Mouse (Mus musculus) embryonic facial prominence, embryonic 13.5 days (tissue): ENCODE results near the gene Coasy. TPM values are rescaled to one million over a fixed set of nuclear protein-coding genes. Genes with fewer than 3 reads are reported as not detected.

ENCODE experiments used
- ATAC-seq: fragments of 200-750 bp; cut with Nextera tagmentation; 2 replicates; pipeline ENCODE4 v1.8.0; 2017; ENCODE audit warnings: low read depth; ENCODE audit not compliant: insufficient number of reproducible peaks, insufficient read depth, low FRiP score, low TSS enrichment
- H3K27ac ChIP-seq: fragments of 300-500 bp; sonication (generic); 2 replicates; pipeline ENCODE4 v1.5.1; 2015; ENCODE audit warnings: moderate library complexity, mild to moderate bottlenecking, inconsistent platforms
- H3K27me3 ChIP-seq: fragments of 300-500 bp; sonication (generic); 2 replicates; pipeline ENCODE4 v1.6.1; 2015; ENCODE audit warnings: mild to moderate bottlenecking, inconsistent platforms
- H3K36me3 ChIP-seq: fragments of 300-500 bp; sonication (generic); 2 replicates; pipeline ENCODE4 v1.6.1; 2015; ENCODE audit warnings: mild to moderate bottlenecking, inconsistent platforms
- H3K4me1 ChIP-seq: fragments of 300-500 bp; sonication (generic); 2 replicates; pipeline ENCODE4 v1.6.1; 2015; ENCODE audit warnings: inconsistent platforms
- H3K4me2 ChIP-seq: fragments of 300-500 bp; sonication (generic); 2 replicates; pipeline ENCODE4 v1.6.1; 2015; ENCODE audit warnings: moderate library complexity, mild to moderate bottlenecking, inconsistent platforms
- H3K4me3 ChIP-seq: fragments of 300-500 bp; sonication (generic); 2 replicates; pipeline ENCODE4 v1.5.1; 2015; ENCODE audit warnings: mild to moderate bottlenecking, inconsistent platforms
- H3K9ac ChIP-seq: fragments of 300-500 bp; sonication (generic); 2 replicates; pipeline ENCODE4 v1.6.1; 2015; ENCODE audit warnings: mild to moderate bottlenecking, inconsistent platforms
- H3K9me3 ChIP-seq: fragments of 300-500 bp; sonication (generic); 2 replicates; pipeline ENCODE4 v1.6.1; 2016; ENCODE audit warnings: inconsistent platforms
- WGBS: fragments of 180-500 bp; shearing (Covaris S2); methylation state at CpG from one replicate; pipeline ENCODE4 v1.1.7; 2015; ENCODE audit warnings: mixed read lengths; 5-methylcytosine and 5-hydroxymethylcytosine counted together
- polyA plus RNA-seq: library from polyadenylated mRNA; unstranded; fragments of >200 nt; fragmentation: Nextera tagmentation; extraction: Ambion mirVana; gene quantifications from 2 replicates; pipeline ENCODE4 v1.2.1, GENCODE M21; 2015

Coasy gene
- polyA plus RNA-seq, 1 experiment from 2014 or later = 43.8 TPM

- H3K4me3 ChIP-seq = no peak overlapping the region
- peak overlapping the region; percentile 20; the same call in 1 of the 2 replicates for H3K4me2 ChIP-seq
- 37% methylated on average over 12 of the region's 12 CpGs for WGBS
- peaks cover 15% of the 10 kb centered on the region for H3K36me3 ChIP-seq
- H3K27ac ChIP-seq = peak overlapping the region; percentile 89
- no peak for ATAC-seq
- H3K9ac ChIP-seq = peak overlapping the region; percentile 54
- H3K9me3 ChIP-seq = no peaks in the 10 kb centered on the region
- peaks cover 3% of the 10 kb centered on the region for H3K27me3 ChIP-seq
- peaks cover 51% of the 10 kb centered on the region for H3K4me1 ChIP-seq
Measured at GRCm38 (mm10) chr11:101063676-101064327, 18.6 kb upstream of the Coasy start.

GRCm38 (mm10) chr11:101064462-101064861 is 17.9 kb upstream of the Coasy start:
- Histone ChIP-seq H3K27ac (peak overlapping the region; percentile 89), H3K9me3 (no peaks in the 10 kb centered on the region), H3K4me2 (no peak overlapping the region), H3K27me3 (peaks cover 8% of the 10 kb centered on the region), H3K4me1 (peaks cover 54% of the 10 kb centered on the region), H3K36me3 (peaks cover 15% of the 10 kb centered on the region), H3K9ac (0 out of 2 replicates have a peak overlapping the region, but pooled peaks have one; percentile 54), H3K4me3 (no peak overlapping the region)
- ATAC-seq = no peak
- 68% methylated on average over 4 of the region's 4 CpGs for WGBS

- no peak overlapping the region for H3K4me3 ChIP-seq
- peaks cover 51% of the 10 kb centered on the region for H3K4me1 ChIP-seq
- no peaks in the 10 kb centered on the region for H3K9me3 ChIP-seq
- no peak for ATAC-seq
- peaks cover 15% of the 10 kb centered on the region for H3K36me3 ChIP-seq
- peaks cover 8% of the 10 kb centered on the region for H3K27me3 ChIP-seq
- no peak overlapping the region for H3K4me2 ChIP-seq
- no peak overlapping the region for H3K27ac ChIP-seq
- 91% methylated on average over 9 of the region's 9 CpGs for WGBS
- H3K9ac ChIP-seq = no peak overlapping the region
Measured at GRCm38 (mm10) chr11:101065002-101065401, 17.4 kb upstream of the Coasy start.

- no peak for ATAC-seq
- Histone ChIP-seq H3K9me3 (no peaks in the 10 kb centered on the region), H3K4me3 (peak overlapping the region; percentile 24), H3K27me3 (peaks cover 22% of the 10 kb centered on the region), H3K4me2 (peak overlapping the region; percentile 59), H3K9ac (no peak overlapping the region; the same call in 1 of the 2 replicates), H3K36me3 (peaks cover 12% of the 10 kb centered on the region), H3K4me1 (peaks cover 45% of the 10 kb centered on the region), H3K27ac (no peak overlapping the region)
- 22% methylated on average over 18 of the region's 18 CpGs for WGBS
Measured at GRCm38 (mm10) chr11:101066549-101067412, 15.6 kb upstream of the Coasy start.

GRCm38 (mm10) chr11:101069391-101070188 is 12.8 kb upstream of the Coasy start, which contains the start of gene Naglu:
TSS of gene Naglu (plus strand) at chr11:101070012.
- H3K9me3 ChIP-seq = no peaks in the 10 kb centered on the region
- peaks cover 22% of the 10 kb centered on the region for H3K4me1 ChIP-seq
- H3K36me3 ChIP-seq = no peaks in the 10 kb centered on the region
- peak; percentile 73 for ATAC-seq
- H3K4me3 ChIP-seq = peak within 1 kb of the TSS; percentile 72
- 4% methylated on average over 35 of the region's 35 CpGs for WGBS
- H3K27ac ChIP-seq = no peak within 1 kb of the TSS
- peak within 1 kb of the TSS; percentile 79 for H3K9ac ChIP-seq
- H3K4me2 ChIP-seq = peak within 1 kb of the TSS; percentile 98
- peaks cover 32% of the 10 kb centered on the region for H3K27me3 ChIP-seq

- Histone ChIP-seq H3K27me3 (peaks cover 32% of the 10 kb centered on the region), H3K9me3 (no peaks in the 10 kb centered on the region), H3K4me2 (peak overlapping the region; percentile 98), H3K4me1 (peaks cover 21% of the 10 kb centered on the region), H3K27ac (no peak overlapping the region), H3K9ac (peak overlapping the region; percentile 79), H3K4me3 (peak overlapping the region; percentile 72), H3K36me3 (no peaks in the 10 kb centered on the region)
- under 1% methylated on average over 36 of the region's 36 CpGs for WGBS
- peak; percentile 34; the same call in 1 of the 2 replicates for ATAC-seq
Measured at GRCm38 (mm10) chr11:101070189-101070527, 12.2 kb upstream of the Coasy start.

GRCm38 (mm10) chr11:101070987-101071386 is 11.4 kb upstream of the Coasy start:
- no peak overlapping the region for H3K9ac ChIP-seq
- H3K4me2 ChIP-seq = peak overlapping the region; percentile 98
- H3K36me3 ChIP-seq = no peaks in the 10 kb centered on the region
- no peaks in the 10 kb centered on the region for H3K9me3 ChIP-seq
- WGBS = 68% methylated on average over 6 of the region's 6 CpGs
- peaks cover 32% of the 10 kb centered on the region for H3K27me3 ChIP-seq
- no peak for ATAC-seq
- no peak overlapping the region; the same call in 1 of the 2 replicates for H3K4me3 ChIP-seq
- H3K27ac ChIP-seq = no peak overlapping the region
- peaks cover 21% of the 10 kb centered on the region for H3K4me1 ChIP-seq

GRCm38 (mm10) chr11:101071810-101072428 is 10.4 kb upstream of the Coasy start:
- no peaks in the 10 kb centered on the region for H3K9me3 ChIP-seq
- no peak for ATAC-seq
- no peak overlapping the region for H3K4me3 ChIP-seq
- H3K36me3 ChIP-seq = no peaks in the 10 kb centered on the region
- H3K9ac ChIP-seq = no peak overlapping the region
- WGBS = 63% methylated on average over 14 of the region's 14 CpGs
- H3K4me1 ChIP-seq = peaks cover 16% of the 10 kb centered on the region
- H3K4me2 ChIP-seq = no peak overlapping the region
- no peak overlapping the region for H3K27ac ChIP-seq
- H3K27me3 ChIP-seq = peaks cover 41% of the 10 kb centered on the region

- peak within 1 kb of the TSS; percentile 49; the same call in 1 of the 2 replicates for H3K4me2 ChIP-seq
- peaks cover 61% of the 10 kb centered on the region for H3K27me3 ChIP-seq
- no peaks in the 10 kb centered on the region for H3K9me3 ChIP-seq
Measured at GRCm38 (mm10) chr11:101078121-101078520, 4.2 kb upstream of the Coasy start, which contains the start of gene Hsd17b1. TSS of gene Hsd17b1 (plus strand) at chr11:101078411.

GRCm38 (mm10) chr11:101079746-101080145 is 2.6 kb upstream of the Coasy start:
- no peak for ATAC-seq
- Histone ChIP-seq H3K9ac (peak overlapping the region; percentile 28; the same call in 1 of the 2 replicates), H3K27me3 (peaks cover 58% of the 10 kb centered on the region), H3K27ac (no peak overlapping the region), H3K4me2 (peak overlapping the region; percentile 49), H3K9me3 (no peaks in the 10 kb centered on the region), H3K4me3 (peak overlapping the region; percentile 24), H3K36me3 (peaks cover 3% of the 10 kb centered on the region; the same call in 1 of the 2 replicates), H3K4me1 (peaks cover 24% of the 10 kb centered on the region)
- WGBS = 2% methylated on average over 27 of the region's 27 CpGs

More at GRCm38 (mm10) chr11:101078121-101078520, 4.2 kb upstream of the Coasy start, which contains the start of gene Hsd17b1:
- no peak within 1 kb of the TSS for H3K27ac ChIP-seq
- ATAC-seq = no peak
- 0 out of 2 replicates have a peak within 1 kb of the TSS, but pooled peaks have one; percentile 24 for H3K4me3 ChIP-seq
- no peaks in the 10 kb centered on the region for H3K36me3 ChIP-seq
- peaks cover 16% of the 10 kb centered on the region for H3K4me1 ChIP-seq
- no peak within 1 kb of the TSS for H3K9ac ChIP-seq
- WGBS = 69% methylated on average over 9 of the region's 9 CpGs
